Mouse (Mus musculus) 416B (cell line): Measurements from ENCODE around the gene Arid3a.

Experiments
- DNase-seq: peaks from one replicate; pipeline ENCODE4 v3.0.0; 2011; ENCODE audit warnings: low read depth

Gene Arid3a

DNA sequence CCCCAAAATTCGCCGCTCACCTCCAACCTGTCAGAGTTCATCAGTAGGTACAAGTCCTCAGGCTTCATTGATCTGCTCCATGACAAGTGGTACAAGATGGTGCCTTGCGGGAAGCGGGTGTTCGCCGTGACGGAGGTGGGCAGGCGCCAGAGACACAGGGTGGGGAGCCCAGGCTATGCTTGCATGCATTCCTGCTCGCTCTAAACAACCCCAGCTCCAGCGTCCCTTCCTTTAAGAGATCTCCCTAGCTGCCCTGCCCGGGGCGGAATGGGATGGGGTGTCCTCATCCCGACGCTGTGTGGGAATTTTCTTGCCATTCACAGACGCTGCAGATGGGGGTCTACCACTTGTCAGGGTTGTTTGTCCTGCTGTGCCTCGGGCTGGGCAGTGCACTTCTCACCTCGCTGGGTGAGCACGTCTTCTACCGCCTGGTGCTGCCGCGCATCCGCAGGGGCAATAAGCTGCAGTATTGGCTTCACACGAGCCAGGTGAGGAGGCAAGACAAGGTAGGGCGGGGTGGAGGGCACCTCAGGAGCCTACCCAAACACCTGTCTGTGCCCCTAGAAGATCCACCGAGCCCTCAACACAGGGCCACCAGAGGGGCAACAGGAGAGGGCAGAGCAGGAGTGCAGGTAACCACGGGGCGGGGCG lies 49.4 kb downstream of the Arid3a start:
- no peak for DNase-seq

DNA sequence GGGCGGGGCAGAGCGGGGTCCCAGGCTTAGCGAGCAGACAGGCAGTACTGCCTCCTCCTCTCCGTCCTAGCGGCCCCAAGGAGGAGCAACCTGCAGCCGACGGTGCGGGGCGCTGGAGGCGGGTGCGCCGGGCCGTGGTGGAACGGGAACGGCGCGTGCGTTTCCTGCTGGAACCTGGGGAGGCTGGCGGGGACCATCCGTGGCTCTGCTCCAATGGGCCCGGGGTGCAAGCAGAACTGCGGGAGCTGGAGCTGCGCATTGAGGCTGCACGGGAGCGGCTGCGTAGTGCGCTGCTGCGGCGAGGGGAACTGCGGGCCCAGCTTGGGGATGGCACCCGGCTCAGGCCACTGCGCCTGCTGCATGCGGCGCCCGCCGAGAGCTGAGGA lies 49.9 kb downstream of the Arid3a start:
- no peak for DNase-seq

DNA sequence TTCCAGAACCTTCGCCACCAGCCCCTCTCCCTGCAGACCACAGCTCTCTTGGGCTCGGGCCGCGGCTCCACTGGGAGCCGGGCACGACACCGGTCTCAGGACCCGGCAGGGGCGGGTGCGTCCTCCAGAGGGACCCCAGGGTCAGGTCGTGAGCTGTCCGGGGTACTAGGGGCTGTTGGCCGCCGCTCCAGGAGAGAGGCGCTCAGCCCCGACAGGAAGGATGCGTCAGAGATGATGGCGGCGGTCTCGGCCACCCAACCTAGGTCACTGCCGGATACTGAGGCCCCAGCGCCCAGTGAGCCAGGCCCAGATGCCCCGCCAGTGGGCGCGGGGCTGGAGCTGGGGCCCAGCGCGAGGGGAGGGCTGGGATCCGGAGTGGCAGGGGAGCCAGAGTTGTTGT lies 50.5 kb downstream of the Arid3a start:
- no peak for DNase-seq

DNA sequence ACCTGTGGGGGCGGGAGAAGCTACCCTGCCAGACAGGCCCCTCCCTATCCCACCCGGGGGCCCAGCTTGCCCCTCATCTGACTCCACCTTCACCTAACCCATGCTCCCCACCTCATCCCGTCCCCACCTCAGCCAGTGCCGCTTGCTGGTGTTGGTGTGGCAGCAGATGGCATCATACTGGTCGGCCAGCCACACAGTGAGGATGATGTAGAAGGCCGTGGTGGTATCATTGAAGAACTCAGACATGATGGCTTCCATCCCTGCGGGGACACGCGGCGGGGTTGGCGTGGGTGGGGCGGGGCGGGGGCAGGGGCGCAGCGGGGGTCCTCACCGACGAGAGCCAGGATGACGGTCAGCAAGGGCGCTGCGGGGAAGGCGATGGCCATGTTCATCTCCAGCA lies 51.2 kb downstream of the Arid3a start:
- no peak for DNase-seq

DNA sequence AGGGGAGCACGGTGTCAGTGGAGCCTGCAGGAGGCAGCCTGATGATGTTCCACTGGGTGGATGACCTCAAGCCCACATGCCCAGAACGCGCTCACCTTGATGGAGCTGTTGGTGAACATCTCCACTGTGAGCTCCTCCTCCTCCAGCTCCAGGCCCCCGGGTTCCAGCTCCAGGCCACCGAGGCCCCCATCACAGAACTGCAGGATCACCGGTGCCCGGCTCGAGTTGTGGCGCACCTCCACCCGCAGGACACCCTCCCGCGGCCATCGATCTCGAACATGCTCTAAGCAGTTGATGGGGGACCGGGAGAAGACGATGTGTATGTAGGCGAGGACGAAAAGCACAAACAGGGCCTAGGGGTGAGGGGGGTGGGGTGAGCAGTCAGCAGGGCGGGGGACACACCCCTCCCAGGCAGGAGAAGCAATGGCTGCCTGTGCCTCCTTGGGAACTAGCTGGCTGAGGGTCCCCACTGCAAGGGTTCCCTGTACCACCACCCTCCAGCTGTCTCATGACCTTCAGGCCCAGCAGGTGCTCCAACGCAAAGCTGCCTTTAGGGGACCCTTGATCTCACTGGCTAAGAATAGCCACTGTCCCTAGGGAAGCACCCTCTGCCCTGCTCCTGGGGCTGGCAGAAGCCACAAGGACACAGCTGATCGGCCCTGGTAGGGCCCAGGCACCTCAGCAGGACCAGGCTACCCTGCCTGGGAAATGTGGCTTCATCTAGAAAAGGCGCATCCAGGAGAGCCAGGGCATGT lies 52.7 kb downstream of the Arid3a start:
- DNase-seq: no peak

DNA sequence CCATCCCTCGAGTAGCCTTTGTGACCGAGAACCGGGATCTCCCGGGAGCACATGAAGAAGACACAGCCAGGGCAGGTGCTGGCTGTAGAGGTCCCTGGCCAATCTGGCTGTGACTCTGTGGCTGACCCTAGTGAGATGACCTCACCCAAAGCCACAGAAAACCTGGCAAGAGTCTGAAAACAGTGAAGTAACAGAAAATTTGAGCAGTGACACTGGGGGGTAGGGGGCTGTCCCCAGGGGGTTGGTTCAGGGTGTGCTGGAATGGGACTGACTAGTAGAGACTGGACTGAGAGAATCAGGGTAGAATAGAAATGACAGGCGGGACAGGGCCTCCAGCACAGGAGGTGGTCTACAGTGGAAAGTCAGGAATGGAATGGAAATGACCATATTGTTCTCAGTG lies 56.4 kb downstream of the Arid3a start:
- DNase-seq: peak; percentile 42

DNA sequence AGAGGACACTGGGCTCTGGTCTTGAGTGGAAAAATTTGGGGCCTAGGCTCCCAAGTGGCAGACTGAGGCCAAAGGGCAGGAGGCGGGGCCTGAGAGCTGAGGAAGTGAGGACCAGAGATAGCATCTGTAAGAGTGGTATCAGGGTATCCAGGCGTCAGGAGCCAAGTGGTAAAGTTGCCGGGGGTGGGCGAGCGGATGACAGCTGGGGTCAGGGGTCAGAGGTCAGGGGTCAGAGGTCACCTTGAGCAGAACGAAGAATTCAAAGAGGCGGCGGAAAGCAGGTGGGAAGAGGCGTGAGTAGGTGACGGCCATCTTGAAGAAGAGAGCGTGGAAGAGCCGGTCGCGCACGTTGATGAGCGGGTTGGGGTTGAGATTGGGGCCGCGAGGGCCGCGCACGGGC lies 56.8 kb downstream of the Arid3a start:
- peak; percentile 80 for DNase-seq

DNA sequence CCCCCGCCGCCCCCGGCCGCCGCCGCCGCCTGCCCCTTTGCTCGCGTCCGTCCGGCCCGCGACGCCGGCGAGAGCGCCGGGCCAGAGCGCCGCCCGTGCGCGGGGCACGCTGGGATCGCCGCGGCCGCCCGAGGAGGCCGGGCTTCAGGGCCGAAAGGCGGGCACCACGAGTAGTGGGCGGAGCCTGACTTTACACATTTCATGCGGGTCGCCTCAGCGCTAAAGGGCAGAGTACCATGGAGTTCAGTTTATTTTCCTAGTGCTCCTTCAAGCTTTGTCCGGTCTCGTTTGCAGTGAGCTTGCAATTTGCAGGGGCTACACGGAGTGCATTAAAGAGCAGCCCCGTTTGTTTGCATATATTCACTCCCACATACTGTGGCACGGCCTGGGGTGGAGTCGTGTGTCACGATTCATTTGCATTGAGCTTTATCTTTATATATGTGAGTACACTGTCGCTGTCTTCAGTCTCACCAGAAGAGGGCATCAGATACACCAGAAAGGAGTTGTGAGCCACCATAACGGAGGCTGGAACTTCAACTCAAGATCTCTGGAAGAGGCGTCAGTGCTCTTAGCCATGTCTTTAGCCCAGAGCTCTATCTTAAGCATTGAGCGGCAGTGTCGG lies 57.5 kb downstream of the Arid3a start, which contains the start of gene Tmem259:
Tmem259 (minus strand) TSS at position 136 of the 622 bp plus-strand sequence.
- DNase-seq: peak; percentile 98

DNA sequence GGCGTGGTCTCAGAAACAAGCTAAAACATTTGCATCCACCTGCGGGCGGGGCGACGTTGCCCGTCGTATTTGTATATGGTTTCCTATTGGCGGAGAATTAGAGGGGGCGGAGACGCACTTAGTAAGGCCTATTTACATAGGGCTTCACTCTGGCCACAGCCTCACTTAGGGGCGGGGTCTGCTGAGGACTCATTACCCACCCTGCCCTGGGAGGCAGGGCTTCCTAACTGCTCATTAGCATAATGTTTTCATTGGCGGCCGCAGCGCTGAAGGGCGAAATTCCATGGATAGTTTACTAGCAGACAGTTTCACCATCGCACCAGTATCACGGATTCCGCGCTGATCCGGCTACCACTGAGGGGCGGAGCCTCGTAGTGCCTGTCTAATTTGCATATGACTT lies 58.0 kb downstream of the Arid3a start:
- peak; percentile 100 for DNase-seq

DNA sequence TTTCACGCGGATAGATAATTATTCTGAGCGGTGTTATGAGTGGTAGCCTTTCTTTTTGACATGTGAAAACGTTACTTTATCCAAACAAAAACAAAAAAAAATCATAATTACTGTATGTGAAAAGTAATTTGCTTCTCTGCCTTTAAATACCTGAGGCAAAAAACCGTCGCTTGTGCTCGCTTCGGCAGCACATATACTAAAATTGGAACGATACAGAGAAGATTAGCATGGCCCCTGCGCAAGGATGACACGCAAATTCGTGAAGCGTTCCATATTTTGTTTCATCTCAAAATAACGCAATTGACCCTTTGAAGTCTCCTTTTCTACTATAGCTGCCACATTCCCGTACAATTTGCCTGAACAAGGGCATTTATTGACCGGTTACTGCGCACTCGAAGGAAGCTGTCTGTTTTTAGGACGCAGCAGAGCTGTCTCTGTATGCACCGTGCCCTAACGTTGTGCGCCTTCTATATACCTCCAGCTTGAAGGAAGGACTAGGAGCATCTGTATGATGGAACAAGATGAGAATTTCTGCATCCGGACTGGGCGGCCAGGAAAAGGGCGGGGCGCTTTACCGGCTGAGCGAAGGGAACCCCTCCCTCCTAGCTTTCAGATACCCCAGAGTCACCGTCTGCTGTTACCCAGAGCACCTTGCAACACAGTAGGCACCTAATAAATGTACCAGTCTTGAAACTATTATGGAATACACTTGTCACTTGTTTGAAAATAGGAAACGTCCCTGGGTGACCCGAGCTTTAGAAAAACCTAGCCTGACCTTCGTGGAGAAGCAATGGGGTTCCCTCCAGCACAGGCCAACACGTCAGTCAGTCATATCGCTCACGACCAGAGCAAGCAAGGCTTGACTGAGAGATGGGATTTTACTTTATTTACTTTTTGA lies 58.7 kb downstream of the Arid3a start:
- peak; percentile 91 for DNase-seq

DNA sequence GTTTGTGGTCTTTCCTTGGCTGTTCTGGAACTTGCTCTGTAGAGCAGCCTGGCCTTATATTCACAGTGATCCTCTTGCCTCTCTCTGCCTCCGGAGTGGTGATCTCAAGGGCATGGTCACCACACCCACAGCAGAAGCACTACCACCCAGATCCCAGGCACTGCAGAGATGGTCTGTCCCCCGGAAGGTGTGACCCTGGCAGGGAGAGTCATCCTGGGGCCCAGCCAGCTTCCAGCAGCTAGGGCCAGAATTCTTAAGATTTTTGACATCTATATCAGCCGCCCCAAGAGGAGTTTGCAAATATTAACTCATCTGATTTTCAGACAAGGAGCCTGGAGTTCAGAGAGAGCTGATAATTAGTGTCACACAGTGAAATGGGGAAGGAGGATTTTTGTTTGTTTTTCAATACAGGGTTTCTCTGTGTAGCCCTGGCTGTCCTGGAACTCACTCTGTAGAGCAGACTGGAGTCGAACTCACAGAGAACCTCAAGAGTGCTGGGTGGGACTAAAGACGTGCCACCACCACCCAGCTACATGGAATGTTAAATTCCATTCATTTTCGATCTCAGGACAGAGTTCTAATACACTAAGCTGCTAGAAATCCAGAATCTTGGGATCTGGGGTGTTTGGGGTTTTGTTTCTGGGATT lies 59.5 kb downstream of the Arid3a start:
- no peak for DNase-seq

DNA sequence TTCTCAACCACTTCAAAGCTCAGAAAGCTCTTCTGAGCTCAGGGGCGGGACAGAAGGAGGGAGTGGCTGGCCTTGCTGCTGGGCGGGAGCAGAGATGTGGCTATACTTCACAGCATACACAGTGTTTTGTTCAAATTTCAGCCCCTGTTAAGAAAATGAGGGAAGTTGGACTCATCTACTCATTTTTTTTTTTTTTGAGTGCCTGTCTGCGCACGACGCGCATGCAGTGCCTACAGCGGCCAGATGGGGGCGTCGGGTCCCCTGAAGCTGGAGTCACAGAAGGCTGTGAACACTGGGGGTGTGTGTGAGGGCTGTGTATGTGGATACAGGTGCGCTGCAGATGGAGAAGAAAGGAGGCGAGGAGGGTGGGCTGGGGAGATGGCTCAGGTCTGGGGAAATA lies 60.1 kb downstream of the Arid3a start:
- peak; percentile 96 for DNase-seq

DNA sequence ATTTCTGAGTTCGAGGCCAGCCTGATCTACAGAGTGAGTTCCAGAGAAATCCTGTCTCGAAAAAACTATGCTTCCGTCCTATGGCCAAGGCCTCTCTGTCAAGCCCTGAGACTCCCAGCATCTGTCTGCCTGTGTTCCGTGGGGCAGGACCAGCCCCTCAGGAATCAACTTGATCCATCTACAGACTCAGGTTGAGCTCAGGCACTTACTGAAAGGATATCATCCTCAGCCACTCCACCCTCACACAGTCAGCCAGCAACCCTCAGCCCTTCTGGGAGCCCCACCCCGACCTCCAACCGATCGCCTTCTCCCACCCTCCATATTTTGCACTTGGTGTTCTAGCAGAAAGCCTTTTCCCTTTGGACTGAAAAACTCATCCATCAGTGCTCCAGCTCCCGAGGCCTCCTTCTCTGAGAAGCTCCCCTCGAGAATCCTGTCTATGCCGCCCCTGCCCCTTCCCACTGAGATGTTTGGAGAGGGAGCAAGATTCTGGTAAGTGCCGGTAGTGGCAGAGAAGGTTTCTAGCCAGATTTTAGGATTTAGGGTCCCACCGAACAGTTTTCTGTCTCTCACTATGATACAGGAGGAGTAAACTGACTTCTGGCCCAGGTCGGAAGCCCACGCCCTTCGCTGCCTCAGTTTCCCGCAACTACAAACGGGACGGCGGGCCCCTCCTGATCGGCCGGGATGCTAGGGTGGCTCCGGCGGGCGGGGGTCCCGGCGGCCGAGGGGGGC lies 61.1 kb downstream of the Arid3a start:
- peak; percentile 22 for DNase-seq

DNA sequence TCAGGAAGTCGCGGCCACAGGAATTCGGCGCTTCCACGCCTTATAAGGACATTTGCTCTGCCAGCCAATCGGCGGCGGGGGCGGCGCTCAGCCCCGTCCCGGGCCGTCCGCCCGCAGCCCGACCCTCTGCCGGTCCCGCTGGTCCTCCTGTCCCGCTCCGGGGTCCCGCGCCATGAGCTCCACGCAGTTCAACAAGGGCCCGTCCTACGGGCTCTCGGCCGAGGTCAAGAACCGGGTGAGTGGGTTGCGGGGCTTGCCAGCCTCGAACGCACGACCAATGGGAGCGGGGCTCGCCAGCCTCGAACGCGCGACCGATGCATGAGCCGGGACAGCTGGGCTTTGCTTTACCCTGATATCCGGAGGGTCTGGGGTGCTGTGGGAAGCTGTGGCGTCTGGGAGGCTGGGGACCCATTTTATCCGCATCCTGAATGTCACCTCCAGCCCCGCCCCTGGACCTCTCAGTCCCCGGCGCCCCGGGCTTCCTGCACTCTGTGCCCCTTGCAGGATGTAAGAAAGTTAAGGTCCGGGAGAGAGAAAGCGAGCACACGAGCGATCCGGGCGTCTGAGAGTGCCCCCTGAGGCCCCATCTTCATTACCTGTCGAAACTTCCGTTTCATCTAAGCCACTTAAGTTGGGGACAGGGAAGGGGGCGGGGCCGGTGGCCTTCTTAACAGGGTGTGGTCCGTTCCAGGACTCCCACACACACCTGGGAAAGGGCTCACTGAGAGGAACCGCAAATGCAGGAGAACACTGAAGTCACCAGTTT lies 61.8 kb downstream of the Arid3a start, which contains the start of gene Cnn2:
Cnn2 (plus strand) TSS at position 79 of the 766 bp plus-strand sequence.
- DNase-seq: peak; percentile 50

DNA sequence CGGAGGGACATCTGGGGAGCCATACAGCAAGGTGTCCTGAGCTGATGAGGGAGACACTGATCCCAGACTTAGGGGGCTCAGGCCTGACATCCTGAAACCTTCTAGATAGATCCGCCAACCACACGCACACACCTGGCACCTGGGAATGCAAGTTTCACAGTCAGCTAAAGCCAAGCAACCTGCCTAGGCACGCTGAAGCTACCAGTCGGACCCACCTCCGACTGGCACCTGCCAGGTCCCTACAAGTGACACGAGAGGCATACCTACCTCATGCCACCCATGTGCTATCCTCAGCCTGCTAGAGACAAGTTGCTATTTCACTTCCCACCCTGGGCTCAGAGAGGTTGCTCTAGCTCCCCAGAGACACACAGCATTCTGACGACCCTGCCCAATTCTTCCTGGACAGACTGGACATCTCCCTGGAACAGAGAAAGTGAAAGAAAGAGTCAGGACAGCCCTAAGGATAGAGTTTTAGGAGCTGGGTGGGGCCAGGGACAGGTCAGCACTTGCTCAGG lies 62.5 kb downstream of the Arid3a start:
- DNase-seq: no peak

DNA sequence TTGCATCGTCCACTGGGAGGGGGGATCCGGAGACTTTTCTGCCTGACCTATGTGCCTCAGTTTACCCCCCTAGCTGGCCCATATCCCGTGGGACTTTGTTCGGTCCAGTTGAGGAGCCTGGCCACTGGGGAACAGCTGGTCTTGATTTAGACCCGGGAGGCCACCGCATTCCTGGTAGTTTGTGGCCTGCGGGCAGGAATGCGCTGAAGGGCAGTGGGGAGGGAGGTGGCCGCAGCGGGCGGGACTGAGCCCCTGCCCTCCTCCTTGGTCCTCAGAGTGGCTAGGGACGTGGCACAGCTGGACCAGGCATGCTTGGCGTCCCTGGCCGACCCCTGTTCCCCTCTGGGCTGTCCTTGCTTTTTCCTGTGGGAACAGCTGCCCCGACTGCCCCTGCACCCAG lies 63.0 kb downstream of the Arid3a start:
- DNase-seq: no peak

DNA sequence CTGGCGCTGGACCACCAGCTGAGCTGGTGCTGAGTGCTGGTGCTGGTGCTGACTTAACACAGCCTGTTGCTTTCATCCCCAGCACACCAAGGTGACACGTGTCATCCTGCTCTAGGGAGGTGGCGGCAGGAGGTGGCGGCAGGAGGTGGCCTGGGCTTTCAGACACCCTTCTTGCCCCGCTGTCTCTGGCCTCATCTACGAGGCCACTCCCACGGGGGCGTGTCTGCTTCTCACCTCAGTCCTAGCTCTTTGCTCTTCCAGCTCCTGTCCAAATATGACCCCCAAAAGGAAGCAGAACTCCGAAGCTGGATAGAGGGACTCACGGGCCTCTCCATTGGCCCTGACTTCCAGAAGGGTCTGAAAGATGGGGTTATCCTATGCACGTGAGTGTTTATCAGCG lies 64.3 kb downstream of the Arid3a start:
- no peak for DNase-seq

DNA sequence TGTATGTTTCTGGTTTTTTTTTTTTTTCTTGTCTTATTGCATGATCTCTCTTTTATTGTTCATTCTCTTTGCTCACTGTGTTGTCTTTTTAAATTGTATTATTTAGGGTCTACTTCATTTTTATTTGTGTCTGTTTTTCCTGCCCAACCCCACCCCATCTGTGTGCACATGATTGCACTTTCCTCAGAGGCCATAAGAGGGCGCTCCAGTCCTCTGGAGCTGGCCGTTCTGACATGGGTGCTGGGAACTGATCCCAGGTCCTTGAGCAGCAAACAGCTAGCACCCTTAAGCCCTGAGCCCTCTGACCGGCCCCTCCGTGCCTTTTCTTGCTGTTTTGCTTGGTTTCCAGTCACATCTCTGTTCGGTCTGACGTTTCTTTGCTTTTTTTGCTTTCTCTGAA lies 64.7 kb downstream of the Arid3a start:
- no peak for DNase-seq

DNA sequence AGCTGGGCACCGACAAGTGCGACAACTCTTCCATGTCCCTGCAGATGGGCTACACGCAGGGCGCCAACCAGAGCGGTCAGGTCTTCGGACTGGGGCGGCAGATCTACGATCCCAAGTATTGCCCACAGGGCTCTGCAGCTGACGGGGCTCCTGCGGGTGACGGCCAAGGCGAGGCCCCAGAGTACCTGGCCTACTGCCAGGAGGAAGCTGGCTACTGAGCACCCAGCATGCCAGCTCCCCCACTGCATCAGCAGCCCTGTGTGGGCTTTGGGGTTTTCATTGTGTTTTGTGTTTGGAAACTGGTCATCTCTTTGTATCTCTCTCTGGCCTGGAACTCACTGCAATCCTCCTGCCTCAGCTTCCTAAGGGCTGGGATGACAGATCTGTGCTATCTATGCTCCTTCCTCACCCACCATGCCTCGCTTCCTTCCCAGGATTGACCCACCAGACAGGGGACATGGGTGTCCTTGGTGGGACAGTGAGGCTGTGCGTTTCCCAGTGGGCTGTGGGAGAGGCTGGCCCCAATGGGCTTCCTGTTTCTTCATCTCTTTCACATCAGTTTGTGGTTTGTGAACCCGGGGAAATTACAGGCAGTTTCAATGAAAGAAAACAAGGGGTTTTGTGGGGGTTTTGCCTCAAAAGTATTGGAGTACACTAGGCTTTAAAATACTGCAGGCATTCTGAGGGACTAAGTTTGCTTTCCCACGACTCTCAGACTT lies 67.7 kb downstream of the Arid3a start:
- peak; percentile 90 for DNase-seq
